Mouse (Mus musculus) liver, adult 2 months (tissue): Measurements from ENCODE around the gene Ccdc186.

Experiments
- CTCF ChIP-seq: fragments of 200-500 bp; IDR thresholded peaks from 2 replicates; pipeline ENCODE4 v1.5.1; 2011; ENCODE audit warnings: low read depth, low read length, control low read depth
- POLR2A ChIP-seq: fragments of 200-500 bp; IDR thresholded peaks from 2 replicates; pipeline ENCODE4 v1.6.1; 2011; ENCODE audit warnings: low read length, control low read depth; ENCODE audit not compliant: insufficient read depth; ENCODE audit errors: extremely low read depth

DNA sequence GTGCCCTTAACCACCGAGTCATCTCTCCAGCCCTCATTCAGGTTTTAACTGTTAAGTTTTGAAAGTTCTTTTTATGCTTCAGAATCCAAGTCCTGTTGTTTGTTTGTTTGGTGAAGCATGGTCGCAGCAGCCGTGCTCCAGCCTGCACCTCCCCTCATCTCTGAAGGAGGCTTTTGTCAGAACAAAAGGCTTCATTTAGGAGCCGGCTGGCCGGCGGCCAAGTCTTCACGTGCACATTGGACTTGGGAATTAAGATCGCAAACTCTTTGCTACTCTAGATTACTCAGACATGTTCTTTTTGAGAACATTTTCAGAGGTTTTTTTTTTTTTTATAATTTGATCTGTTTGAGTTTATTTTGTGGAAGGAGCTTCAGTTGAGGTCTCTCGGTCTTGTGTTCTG lies 13.3 kb upstream of the Ccdc186 start:
- TF ChIP-seq CTCF = no peak
- no peak for TF ChIP-seq POLR2A
